7 mouse cellular contexts compared by ENCODE assay signal in the genomic region with DNA sequence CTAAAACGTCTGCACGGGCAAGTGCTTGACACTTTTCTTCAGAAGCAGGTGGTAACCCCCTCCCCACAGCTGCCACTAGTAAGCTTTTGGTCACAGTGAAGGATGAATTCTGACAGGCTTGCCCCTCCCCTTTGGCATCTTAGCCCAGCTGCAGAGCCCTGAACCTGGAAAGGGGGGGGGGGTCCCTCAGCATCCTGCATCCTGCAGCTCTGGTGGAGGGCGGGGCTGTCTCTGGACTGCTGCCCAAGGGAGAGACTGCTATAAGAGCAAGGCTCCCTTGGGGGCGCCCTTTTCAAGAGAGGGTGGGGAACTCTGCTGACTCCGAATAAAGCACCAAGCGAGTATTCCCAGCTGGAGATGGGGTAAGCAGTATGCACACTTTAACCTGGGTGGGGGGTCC.
DNase-seq lines count a peak whose midpoint lies in the region; ATAC-seq and TF ChIP-seq lines count a peak whose summit lies in the region.

No protein-coding gene starts in this region.

- peaks cover 36% of the 10 kb centered on the region for H3K27me3 ChIP-seq in lung, embryonic 14.5 days (ENCODE audit: insufficient read depth, low read length)
- H3K27me3 ChIP-seq in embryonic facial prominence, embryonic 14.5 days (replicated peaks; ENCODE audit: control insufficient read depth, insufficient read depth, low read length): peaks cover 63% of the 10 kb centered on the region

- H3K27ac ChIP-seq in lung, embryonic 14.5 days (ENCODE audit: low read depth): no peak overlapping the region
- no peak overlapping the region for H3K27ac ChIP-seq in embryonic facial prominence, embryonic 14.5 days (replicated peaks; ENCODE audit: low read depth, low read length)

- TF ChIP-seq CTCF in lung, embryonic 14.5 days (IDR thresholded peaks at IDR 0.05; ENCODE audit: low read depth): no peak; the same call in 1 of the 2 replicates
- no peak for TF ChIP-seq CTCF in lung, adult 2 months (IDR thresholded peaks at IDR 0.05; ENCODE audit: insufficient read depth, low read length)

- no peaks in the 10 kb centered on the region for H3K9me3 ChIP-seq in lung, embryonic 14.5 days (ENCODE audit: low read depth, low read length)
- H3K9me3 ChIP-seq in embryonic facial prominence, embryonic 14.5 days (ENCODE audit: control insufficient read depth, low read length): no peaks in the 10 kb centered on the region

- no peak overlapping the region for H3K4me2 ChIP-seq in lung, embryonic 14.5 days
- no peak overlapping the region for H3K4me2 ChIP-seq in embryonic facial prominence, embryonic 14.5 days (ENCODE audit: low read depth, low read length)

- ATAC-seq in lung, embryonic 14.5 days (ENCODE audit: insufficient read depth): peak; percentile 4; the same call in 1 of the 2 replicates
- peak; percentile 38; the same call in 1 of the 2 replicates for ATAC-seq in embryonic facial prominence, embryonic 14.5 days (ENCODE audit: low read depth)
- no peak for ATAC-seq in frontal cortex, adult (ENCODE audit: low TSS enrichment)

- no peak overlapping the region for H3K9ac ChIP-seq in lung, embryonic 14.5 days
- no peak overlapping the region for H3K9ac ChIP-seq in embryonic facial prominence, embryonic 14.5 days (ENCODE audit: low read depth, low read length)

- H3K4me3 ChIP-seq in lung, embryonic 14.5 days (ENCODE audit: low read depth, low read length): no peak overlapping the region
- no peak overlapping the region for H3K4me3 ChIP-seq in lung, adult 2 months (replicated peaks; ENCODE audit: extremely low read depth, low read depth, low read length)
- no peak overlapping the region for H3K4me3 ChIP-seq in embryonic facial prominence, embryonic 14.5 days (ENCODE audit: low read depth, low read length)

- 10% methylated on average over 6 of the region's 6 CpGs for WGBS in lung, embryonic 14.5 days
- WGBS in lung, adult 2 months: 37% methylated on average over 6 of the region's 6 CpGs
- 9% methylated on average over 5 of the region's 6 CpGs for WGBS in embryonic facial prominence, embryonic 14.5 days

- intact Hi-C loops in left cerebral cortex, postnatal 14 days (cut with DNase I): no loop called here

- TF ChIP-seq POLR2A in lung, adult 2 months (IDR thresholded peaks at IDR 0.05; ENCODE audit: borderline replicate concordance, extremely low read depth, low read depth, low read length): no peak

- no peaks in the 10 kb centered on the region for H3K36me3 ChIP-seq in lung, embryonic 14.5 days (ENCODE audit: insufficient read depth)
- no peaks in the 10 kb centered on the region for H3K36me3 ChIP-seq in embryonic facial prominence, embryonic 14.5 days (ENCODE audit: control insufficient read depth, insufficient read depth, low read length)

- no peaks in the 10 kb centered on the region for H3K4me1 ChIP-seq in lung, embryonic 14.5 days (ENCODE audit: insufficient read depth)
- no peaks in the 10 kb centered on the region for H3K4me1 ChIP-seq in lung, adult 2 months (ENCODE audit: control insufficient read depth, insufficient read depth, low read length)
- no peaks in the 10 kb centered on the region for H3K4me1 ChIP-seq in embryonic facial prominence, embryonic 14.5 days (ENCODE audit: control insufficient read depth, insufficient read depth, low read length)

- peak; percentile 44 for DNase-seq in lung, embryonic 14.5 days
- DNase-seq in lung, adult 2 months: no peak
- DNase-seq in embryonic facial prominence, embryonic 14.5 days (ENCODE audit: low spot score): peak; percentile 41
- DNase-seq in left cerebral cortex, postnatal 14 days (ENCODE audit: low spot score in 2 of 2): peak; percentile 24 to 35
- peak; percentile 67 for DNase-seq in retina, postnatal 1 day
- no peak for DNase-seq in yolk sac, embryonic 10.5 days (ENCODE audit: low spot score)

Comparison
In these comparisons a context has a peak if more than half of its experiments do, and no peak if none do; other contexts are left out.
1. DNase-seq: peak in lung, embryonic 14.5 days (single experiment), embryonic facial prominence, embryonic 14.5 days (single experiment), left cerebral cortex, postnatal 14 days (2 of 2) and retina, postnatal 1 day (single experiment); none in lung, adult 2 months (single experiment) and yolk sac, embryonic 10.5 days (single experiment).